Mouse (Mus musculus) bone marrow, adult 2 months (tissue): ENCODE results near the gene Ppm1a.

ENCODE experiments used
- CTCF ChIP-seq: fragments of 200-500 bp; IDR thresholded peaks from 2 replicates; pipeline ENCODE4 v1.5.1; 2011; ENCODE audit warnings: low read length, control low read depth; ENCODE audit not compliant: control insufficient read depth, insufficient read depth
- POLR2A ChIP-seq: fragments of 200-500 bp; IDR thresholded peaks from 2 replicates; pipeline ENCODE4 v1.6.1; 2011; ENCODE audit warnings: low read depth, mild to moderate bottlenecking, control low read depth, low read length, borderline replicate concordance; ENCODE audit not compliant: control insufficient read depth

DNA sequence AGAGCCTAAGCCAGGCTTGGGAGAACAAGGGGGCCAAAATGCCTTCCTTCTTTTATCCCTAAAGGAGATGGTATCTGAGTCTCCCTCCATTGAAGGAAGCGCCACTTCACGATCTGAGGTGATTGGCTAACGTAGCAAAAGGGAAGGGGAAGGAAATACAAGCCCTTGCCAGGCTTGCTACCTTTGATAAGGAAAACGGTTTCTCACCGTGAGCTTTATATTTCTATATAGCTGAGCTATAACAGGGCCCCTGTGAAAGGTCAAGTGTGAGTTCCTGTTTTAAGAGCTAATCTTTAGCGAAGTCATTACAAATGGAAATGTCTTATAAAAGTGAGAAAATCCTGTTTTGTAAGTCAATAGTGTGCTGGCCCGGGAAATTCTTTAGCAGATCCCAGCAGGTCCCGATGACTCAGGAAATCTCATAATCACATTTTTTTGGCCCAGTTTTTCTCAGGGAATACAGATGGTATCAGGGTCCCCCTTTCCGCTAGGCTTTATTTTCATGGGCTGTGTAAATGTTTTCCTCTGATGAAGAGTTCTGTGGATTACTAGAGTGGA, 12.4 kb upstream of the Ppm1a start:
- TF ChIP-seq CTCF = no peak
- TF ChIP-seq POLR2A = no peak
